Mouse (Mus musculus): ENCODE results near the gene Slc35f6.

GRCm38 (mm10) chr5:30669496-30669830, 21.7 kb downstream of the Slc35f6 start:
- TF ChIP-seq CTCF (IDR thresholded peaks at IDR 0.05; ENCODE audit: borderline replicate concordance, control insufficient read depth, extremely low read depth, insufficient read depth, low read length, poor library complexity) (no peak), POLR2A (IDR thresholded peaks at IDR 0.05; ENCODE audit: control insufficient read depth, extremely low read depth, insufficient read depth, low read length, poor library complexity) (no peak)

Measured in thymus, adult 2 months (tissue).